Mouse (Mus musculus): Measurements from ENCODE around the gene Uhrf2.

DNA sequence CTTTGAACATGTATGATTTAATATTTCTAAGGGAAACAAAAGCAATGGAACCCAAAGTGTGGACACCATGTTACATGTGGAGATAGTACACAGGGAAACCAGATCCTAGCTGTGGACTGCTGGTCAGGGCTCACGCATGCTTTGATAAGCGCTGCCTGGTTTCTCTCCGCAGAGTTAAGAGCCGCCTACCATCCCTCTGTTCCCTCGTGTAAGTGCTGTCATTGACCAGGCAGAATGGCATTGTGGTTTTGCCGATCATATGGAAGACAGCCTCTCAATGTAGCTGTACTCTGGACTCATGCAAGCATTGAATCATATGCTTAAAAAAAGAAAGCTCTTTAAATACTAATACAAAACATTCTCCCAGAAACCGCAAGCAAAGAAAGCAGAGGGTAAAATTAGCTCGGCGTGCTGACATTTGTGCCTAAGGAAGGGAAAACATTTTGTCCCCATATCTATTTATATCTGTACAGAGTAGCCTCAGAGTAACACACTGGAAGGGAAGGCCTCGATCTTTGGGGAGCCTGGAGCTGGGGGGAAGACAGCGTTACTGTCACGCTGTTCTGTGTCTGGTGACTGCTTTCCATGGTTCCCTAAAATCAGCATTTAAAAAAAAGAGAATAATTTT lies 43.7 kb upstream of the Uhrf2 start:
- no peak for TF ChIP-seq POLR2A (IDR thresholded peaks at IDR 0.05; ENCODE audit: insufficient read depth, low read depth, low read length)
- no peak for TF ChIP-seq CTCF (IDR thresholded peaks at IDR 0.05; ENCODE audit: insufficient read depth, low read depth, low read length)

Measured in olfactory bulb, adult 2 months (tissue).